Mouse (Mus musculus): ENCODE results near the gene Focad. TPM values are rescaled to one million over a fixed set of nuclear protein-coding genes. Genes with fewer than 3 reads are reported as not detected.

Gene Focad
- polyA plus RNA-seq, 1 experiment: 9.5 TPM

DNA sequence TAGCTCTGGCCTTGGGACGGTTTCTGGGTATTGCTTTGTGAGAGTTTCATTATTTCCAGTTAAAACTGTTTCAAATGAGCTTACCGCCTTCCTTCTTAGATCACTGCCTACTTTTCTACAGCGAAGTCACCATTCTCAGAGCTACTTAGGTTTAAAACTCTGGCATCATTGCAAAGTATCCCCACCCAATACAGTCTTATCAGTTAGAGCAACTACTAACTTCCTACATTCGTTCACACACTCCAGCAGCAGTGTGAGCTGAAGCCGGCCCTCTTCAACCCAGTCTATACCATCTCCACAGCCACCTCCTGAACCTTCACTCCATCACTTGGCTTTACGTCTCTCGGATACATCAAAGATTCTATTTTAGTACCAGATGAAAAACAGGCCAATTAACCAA is 346.4 kb downstream of the Focad start:
- TF ChIP-seq CTCF (IDR thresholded peaks at IDR 0.05; ENCODE audit: insufficient read depth, low read length): no peak
- TF ChIP-seq POLR2A (IDR thresholded peaks at IDR 0.05; ENCODE audit: borderline replicate concordance, extremely low read depth, low read depth, low read length): no peak
- no peak for DNase-seq
- Histone ChIP-seq H3K4me1 (ENCODE audit: control insufficient read depth, insufficient read depth, low read length) (no peaks in the 10 kb centered on the region; the same call in 1 of the 2 replicates), H3K4me3 (replicated peaks; ENCODE audit: extremely low read depth, low read depth, low read length) (no peak overlapping the region)
- 88% methylated on average over 7 of the region's 7 CpGs for WGBS

DNA sequence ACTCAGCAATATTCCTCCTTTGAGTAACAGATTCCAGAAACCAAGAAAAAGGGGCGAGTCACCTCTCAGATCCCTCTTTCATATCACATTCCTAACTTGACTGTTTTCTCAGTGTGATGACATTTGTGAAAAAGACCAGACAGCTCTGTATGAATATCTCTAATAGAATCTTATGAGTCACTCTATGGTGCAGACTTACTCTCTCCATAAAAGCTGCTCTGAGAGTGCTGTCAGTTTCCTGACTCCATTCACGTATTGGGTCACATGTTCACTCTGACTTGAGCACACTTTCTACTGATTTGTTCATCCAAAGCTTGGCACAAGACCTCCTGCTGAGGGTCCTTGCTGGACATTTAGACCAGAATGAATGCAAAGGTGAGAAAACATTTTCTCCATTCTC is 354.5 kb downstream of the Focad start:
- Histone ChIP-seq H3K4me1 (ENCODE audit: control insufficient read depth, insufficient read depth, low read length) (no peaks in the 10 kb centered on the region), H3K4me3 (replicated peaks; ENCODE audit: extremely low read depth, low read depth, low read length) (no peak overlapping the region)
- DNase-seq: no peak
- TF ChIP-seq POLR2A (IDR thresholded peaks at IDR 0.05; ENCODE audit: borderline replicate concordance, extremely low read depth, low read depth, low read length) (no peak), CTCF (IDR thresholded peaks at IDR 0.05; ENCODE audit: insufficient read depth, low read length) (no peak)
- 70% methylated on average over 2 of the region's 2 CpGs for WGBS

DNA sequence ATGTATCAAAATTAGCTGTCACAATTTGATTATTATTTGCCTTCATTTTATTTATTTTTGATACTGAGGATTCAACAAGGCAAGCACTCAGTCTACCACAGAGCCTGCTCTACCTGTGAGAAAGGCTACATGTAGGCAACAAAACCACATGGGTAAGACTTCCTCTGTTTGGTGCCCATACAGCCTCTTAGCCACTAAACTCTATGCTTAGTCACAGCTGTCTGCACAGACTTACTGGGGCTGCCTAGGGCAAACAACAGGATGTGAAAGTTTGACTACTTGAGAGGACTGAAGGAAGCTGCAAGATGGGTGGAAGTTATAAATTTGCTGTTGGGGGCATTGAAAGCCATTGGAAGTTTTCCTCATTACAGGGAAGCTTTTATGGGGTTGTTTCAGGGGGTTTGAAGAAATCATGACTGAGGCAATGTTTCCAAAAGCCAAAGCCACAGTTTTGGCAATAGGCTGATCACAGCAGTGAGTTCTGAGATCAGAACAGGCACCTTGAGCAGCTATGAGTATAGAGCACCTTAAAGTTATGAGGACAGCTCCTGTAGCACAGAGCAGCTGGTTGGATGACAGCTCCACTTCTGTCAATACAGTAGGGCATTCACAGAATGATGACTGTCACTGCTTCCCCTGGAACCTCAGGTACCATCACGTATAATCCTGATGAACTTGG is 355.8 kb downstream of the Focad start:
- Histone ChIP-seq H3K4me3 (replicated peaks; ENCODE audit: extremely low read depth, low read depth, low read length) (no peak overlapping the region), H3K4me1 (ENCODE audit: control insufficient read depth, insufficient read depth, low read length) (no peaks in the 10 kb centered on the region)
- no peak for DNase-seq
- TF ChIP-seq CTCF (IDR thresholded peaks at IDR 0.05; ENCODE audit: insufficient read depth, low read length) (no peak), POLR2A (IDR thresholded peaks at IDR 0.05; ENCODE audit: borderline replicate concordance, extremely low read depth, low read depth, low read length) (no peak)
- WGBS: 93% methylated on average over 1 of the region's 1 CpGs

DNA sequence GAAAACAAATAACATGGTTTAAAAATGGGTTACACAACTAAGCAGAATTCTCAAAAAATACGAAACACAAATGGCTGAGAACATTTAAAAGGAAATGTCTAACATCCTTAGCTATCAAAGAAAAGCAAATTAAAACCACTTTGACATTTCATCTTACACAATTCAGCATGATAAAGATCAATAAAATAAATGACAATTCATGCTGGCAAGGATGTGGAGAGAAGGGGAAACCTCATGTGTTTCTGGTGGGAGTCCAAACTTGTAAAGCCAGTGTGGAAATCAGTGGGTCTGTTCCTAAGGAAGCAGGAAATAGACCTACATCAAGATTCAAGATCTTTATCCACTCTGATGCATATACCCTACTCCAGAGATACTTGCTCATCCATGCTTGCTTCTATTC is 363.7 kb downstream of the Focad start:
- H3K4me1 ChIP-seq (ENCODE audit: control insufficient read depth, insufficient read depth, low read length): no peaks in the 10 kb centered on the region
- no peak for DNase-seq
- no peak overlapping the region for H3K4me3 ChIP-seq (replicated peaks; ENCODE audit: extremely low read depth, low read depth, low read length)
- WGBS: 61% methylated on average over 1 of the region's 1 CpGs
- TF ChIP-seq CTCF (IDR thresholded peaks at IDR 0.05; ENCODE audit: insufficient read depth, low read length) (no peak), POLR2A (IDR thresholded peaks at IDR 0.05; ENCODE audit: borderline replicate concordance, extremely low read depth, low read depth, low read length) (no peak)

DNA sequence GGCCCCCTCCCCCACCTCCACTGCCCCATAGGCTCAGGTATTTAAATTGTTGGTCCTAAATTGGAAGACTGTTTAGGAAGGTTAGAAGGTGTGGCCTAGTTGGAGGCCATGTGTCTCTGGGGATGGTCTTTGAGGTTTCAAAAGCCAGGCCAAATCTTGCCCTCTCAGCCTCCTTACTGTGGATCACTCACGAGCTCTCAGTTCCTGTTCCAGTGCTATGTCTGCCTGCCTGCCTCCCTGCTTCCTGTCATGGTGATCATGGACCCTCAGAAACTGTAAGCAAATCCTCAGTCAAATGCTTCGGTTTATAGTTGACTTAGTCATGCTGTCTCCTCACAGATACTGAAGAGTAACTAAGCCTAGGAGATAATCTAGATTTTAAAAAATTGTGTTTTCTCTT is 364.2 kb downstream of the Focad start:
- no peak for DNase-seq
- H3K4me3 ChIP-seq (replicated peaks; ENCODE audit: extremely low read depth, low read depth, low read length): no peak overlapping the region
- no peaks in the 10 kb centered on the region for H3K4me1 ChIP-seq (ENCODE audit: control insufficient read depth, insufficient read depth, low read length)
- TF ChIP-seq POLR2A (IDR thresholded peaks at IDR 0.05; ENCODE audit: borderline replicate concordance, extremely low read depth, low read depth, low read length) (no peak), CTCF (IDR thresholded peaks at IDR 0.05; ENCODE audit: insufficient read depth, low read length) (no peak)
- 67% methylated on average over 2 of the region's 2 CpGs for WGBS

Other genes starting within 250 kb of the Focad start
- gene Mllt3, start 61.3 kb upstream of the Focad start, polyA plus RNA-seq (2012; rRNA removed): 6.7 and 8.5 TPM in 2 replicates